Mouse (Mus musculus): ENCODE measurements around the gene A830005F24Rik. TPM values are rescaled to one million over a fixed set of nuclear protein-coding genes. Genes with fewer than 3 reads are reported as not detected.
A peak's percentile ranks its signal among the peaks of the same experiment; 100 is the strongest.
"Not testable (repeated sequence)": the region's sequence is repeated elsewhere in the genome, so short reads cannot be mapped to it uniquely, and the experiment has no call there.

A830005F24Rik gene
- polyA plus RNA-seq (2015; fragmentation: Nextera tagmentation; extraction: Ambion mirVana) = 1.4 and 1.7 TPM in 2 replicates

- peak; percentile 93 for DNase-seq (ENCODE audit: low spot score)
Measured at GRCm38 (mm10) chr13:48513003-48513929, at the start of gene A830005F24Rik, which contains the start of gene Zfp169. Gene A830005F24Rik, plus strand, starts transcription at chr13:48513570. Gene Zfp169, minus strand, starts transcription at chr13:48513451.

GRCm38 (mm10) chr13:48464170-48464569 is 49.2 kb upstream of the A830005F24Rik start:
- DNase-seq (ENCODE audit: low spot score) = peak; percentile 59

GRCm38 (mm10) chr13:48466186-48466585 is 47.2 kb upstream of the A830005F24Rik start:
- DNase-seq (ENCODE audit: low spot score) = no peak

- DNase-seq (ENCODE audit: low spot score) = no peak
Measured at GRCm38 (mm10) chr13:48468656-48469180, 44.7 kb upstream of the A830005F24Rik start.

- no peak for DNase-seq (ENCODE audit: low spot score)
Measured at GRCm38 (mm10) chr13:48483606-48484005, 29.8 kb upstream of the A830005F24Rik start.

- DNase-seq (ENCODE audit: low spot score) = no peak
Measured at GRCm38 (mm10) chr13:48490396-48491182, 22.8 kb upstream of the A830005F24Rik start.

- DNase-seq (ENCODE audit: low spot score) = no peak
Measured at GRCm38 (mm10) chr13:48493183-48493582, 20.2 kb upstream of the A830005F24Rik start.

GRCm38 (mm10) chr13:48497693-48498221 is 15.6 kb upstream of the A830005F24Rik start:
- peak; percentile 25 for DNase-seq (ENCODE audit: low spot score)

- DNase-seq (ENCODE audit: low spot score) = no peak
Measured at GRCm38 (mm10) chr13:48498676-48499075, 14.7 kb upstream of the A830005F24Rik start.

- no peak for DNase-seq (ENCODE audit: low spot score)
Measured at GRCm38 (mm10) chr13:48502422-48502821, 10.9 kb upstream of the A830005F24Rik start.

- DNase-seq (ENCODE audit: low spot score) = no peak
Measured at GRCm38 (mm10) chr13:48508661-48509060, 4.7 kb upstream of the A830005F24Rik start.

GRCm38 (mm10) chr13:48515861-48516260 is 2.5 kb downstream of the A830005F24Rik start:
- DNase-seq (ENCODE audit: low spot score) = peak; percentile 52

- not testable (repeated sequence) for DNase-seq (ENCODE audit: low spot score)
Measured at GRCm38 (mm10) chr13:48519122-48519521, 5.8 kb downstream of the A830005F24Rik start.

- DNase-seq (ENCODE audit: low spot score) = no peak
Measured at GRCm38 (mm10) chr13:48525745-48526144, 12.4 kb downstream of the A830005F24Rik start.

- DNase-seq (ENCODE audit: low spot score) = peak; percentile 72
Measured at GRCm38 (mm10) chr13:48528123-48528871, 14.9 kb downstream of the A830005F24Rik start.

GRCm38 (mm10) chr13:48529028-48529427 is 15.7 kb downstream of the A830005F24Rik start:
- no peak for DNase-seq (ENCODE audit: low spot score)

- no peak for DNase-seq (ENCODE audit: low spot score)
Measured at GRCm38 (mm10) chr13:48530685-48531084, 17.3 kb downstream of the A830005F24Rik start.

- DNase-seq (ENCODE audit: low spot score) = no peak
Measured at GRCm38 (mm10) chr13:48531448-48531847, 18.1 kb downstream of the A830005F24Rik start.

GRCm38 (mm10) chr13:48533441-48533840 is 20.1 kb downstream of the A830005F24Rik start:
- no peak for DNase-seq (ENCODE audit: low spot score)

GRCm38 (mm10) chr13:48540488-48540887 is 27.1 kb downstream of the A830005F24Rik start:
- no peak for DNase-seq (ENCODE audit: low spot score)

GRCm38 (mm10) chr13:48544391-48544790 is 31.0 kb downstream of the A830005F24Rik start:
- DNase-seq (ENCODE audit: low spot score) = no peak

All from thymus, postnatal 0 days (tissue).